8 mouse cellular contexts compared by ENCODE assay signal in genomic region chr1:72254545-72255061, GRCm38 (mm10). TPM values are rescaled to one million over a fixed set of nuclear protein-coding genes. Genes with fewer than 3 reads are reported as not detected.
DNase-seq lines count a peak whose midpoint lies in the region; ATAC-seq and TF ChIP-seq lines count a peak whose summit lies in the region.

No protein-coding gene starts in this region.

- peak; percentile 76 for DNase-seq in G1E (ENCODE audit: low spot score)
- peak; percentile 86 to 89 for DNase-seq in cerebellum, adult 18-20 months
- peak; percentile 94 for DNase-seq in forebrain, postnatal 0 days
- DNase-seq in layer of hippocampus, adult 9-10 months (ENCODE audit: low spot score) = peak; percentile 49
- DNase-seq in ovary, postnatal 10 days (ENCODE audit: low spot score) = peak; percentile 70
- peak; percentile 73 to 84 for DNase-seq in thymus, postnatal 10 days (ENCODE audit: low spot score in 2 of 2)

- peak overlapping the region; percentile 59 for H3K4me2 ChIP-seq in forebrain, postnatal 0 days (ENCODE audit: low read depth)
- peak overlapping the region; percentile 73 for H3K4me2 ChIP-seq in lung, embryonic 16.5 days (ENCODE audit: low read depth, low read length)

- 4% methylated on average over 35 of the region's 35 CpGs for WGBS in forebrain, postnatal 0 days
- 0% methylated on average over 35 of the region's 35 CpGs for WGBS in lung, embryonic 16.5 days

- peak overlapping the region; percentile 85 for H3K27ac ChIP-seq in forebrain, postnatal 0 days (ENCODE audit: low read depth, low read length)
- H3K27ac ChIP-seq in lung, embryonic 16.5 days (ENCODE audit: low read length) = peak overlapping the region; percentile 82

- no peaks in the 10 kb centered on the region for H3K27me3 ChIP-seq in G1E (ENCODE audit: insufficient read depth, low read length)
- H3K27me3 ChIP-seq in forebrain, postnatal 0 days (ENCODE audit: insufficient read depth, low read length) = no peaks in the 10 kb centered on the region
- H3K27me3 ChIP-seq in lung, embryonic 16.5 days (ENCODE audit: control insufficient read depth, insufficient read depth, low read depth, low read length) = no peaks in the 10 kb centered on the region

- peaks cover 6% of the 10 kb centered on the region for H3K36me3 ChIP-seq in G1E (replicated peaks)
- no peaks in the 10 kb centered on the region for H3K36me3 ChIP-seq in forebrain, postnatal 0 days (ENCODE audit: insufficient read depth)
- H3K36me3 ChIP-seq in lung, embryonic 16.5 days (ENCODE audit: control insufficient read depth, insufficient read depth, low read length) = no peaks in the 10 kb centered on the region

- H3K9me3 ChIP-seq in G1E (replicated peaks) = no peaks in the 10 kb centered on the region
- no peaks in the 10 kb centered on the region for H3K9me3 ChIP-seq in forebrain, postnatal 0 days (ENCODE audit: low read length)
- no peaks in the 10 kb centered on the region for H3K9me3 ChIP-seq in lung, embryonic 16.5 days (ENCODE audit: control insufficient read depth, low read length)

- TF ChIP-seq CTCF in G1E (IDR thresholded peaks at IDR 0.05; ENCODE audit: low read depth, low read length) = no peak
- peak; percentile 45; the same call in 1 of the 2 replicates for TF ChIP-seq CTCF in forebrain, postnatal 0 days (IDR thresholded peaks at IDR 0.05; ENCODE audit: low read depth)

- H3K4me1 ChIP-seq in G1E (ENCODE audit: insufficient read depth, low read depth, low read length) = peaks cover 33% of the 10 kb centered on the region
- H3K4me1 ChIP-seq in forebrain, postnatal 0 days (ENCODE audit: insufficient read depth) = peaks cover 9% of the 10 kb centered on the region; the same call in 1 of the 2 replicates
- peaks cover 11% of the 10 kb centered on the region for H3K4me1 ChIP-seq in lung, embryonic 16.5 days (replicated peaks; ENCODE audit: control insufficient read depth, insufficient read depth, low read length)

- H3K4me3 ChIP-seq in G1E (ENCODE audit: low read depth, low read length) = peak overlapping the region; percentile 68
- peak overlapping the region; percentile 40 for H3K4me3 ChIP-seq in forebrain, postnatal 0 days (ENCODE audit: low read depth, low read length)
- peak overlapping the region; percentile 56 for H3K4me3 ChIP-seq in lung, embryonic 16.5 days (ENCODE audit: low read length)

- H3K9ac ChIP-seq in forebrain, postnatal 0 days = peak overlapping the region; percentile 67
- H3K9ac ChIP-seq in lung, embryonic 16.5 days (ENCODE audit: low read length) = peak overlapping the region; percentile 65

- peak; percentile 41 for ATAC-seq in G1E (ENCODE audit: extremely low read depth, insufficient number of reproducible peaks, low FRiP score, poor library complexity, severe bottlenecking)
- peak; percentile 90 for ATAC-seq in forebrain, postnatal 0 days
- peak; percentile 80 to 86 for ATAC-seq in hematopoietic stem cell, adult 5-6 weeks (replicated peaks in 1 of 2; ENCODE audit: insufficient read depth in 1 of 2, low FRiP score in 2 of 2, low TSS enrichment in 1 of 2, low read depth in 1 of 2, poor library complexity in 2 of 2, severe bottlenecking in 2 of 2)
- peak; percentile 92 for ATAC-seq in lung, embryonic 16.5 days (ENCODE audit: low read depth)

RNA-seq across cellular contexts. Expression of gene Pecr, which starts 29.5 kb away (rescaled TPM):
- total RNA-seq in G1E (2014; fragmentation: Nextera tagmentation) = 15.6 and 24.0 TPM in 2 replicates
- total RNA-seq in G1E (2017) = 10.6 and 13.1 TPM in 2 replicates
- polyA plus RNA-seq in G1E (2012) = 4.7 and 5.4 TPM in 2 replicates
- 4.6 and 7.5 TPM in 2 replicates for total RNA-seq in forebrain, postnatal 0 days (2014; rRNA removed)
- polyA plus RNA-seq in forebrain, postnatal 0 days (2015; fragmentation: Nextera tagmentation; extraction: Ambion mirVana) = 8.0 and 11.9 TPM in 2 replicates
- total RNA-seq in hematopoietic stem cell, adult 5-6 weeks (2017) = 10.5 and 10.9 TPM in 2 replicates
- polyA plus RNA-seq in lung, embryonic 16.5 days (2015; fragmentation: Nextera tagmentation; extraction: Ambion mirVana) = 20.3 and 20.7 TPM in 2 replicates

RNA-seq across cellular contexts. Expression of gene Tmem169, which starts 29.6 kb away (rescaled TPM):
- total RNA-seq in G1E (2014; fragmentation: Nextera tagmentation) = not detected in 2 replicates
- total RNA-seq in G1E (2017) = 0.12 and 0.33 TPM in 2 replicates
- polyA plus RNA-seq in G1E (2012) = not detected in 2 replicates
- 36.1 and 38.8 TPM in 2 replicates for total RNA-seq in forebrain, postnatal 0 days (2014; rRNA removed)
- polyA plus RNA-seq in forebrain, postnatal 0 days (2015; fragmentation: Nextera tagmentation; extraction: Ambion mirVana) = 22.7 and 35.2 TPM in 2 replicates
- not detected in 2 replicates for total RNA-seq in hematopoietic stem cell, adult 5-6 weeks (2017)
- polyA plus RNA-seq in lung, embryonic 16.5 days (2015; fragmentation: Nextera tagmentation; extraction: Ambion mirVana) = 0.87 and 1.3 TPM in 2 replicates

RNA-seq across cellular contexts. Expression of gene Mreg, which starts 42.5 kb away (rescaled TPM):
- total RNA-seq in G1E (2014; fragmentation: Nextera tagmentation) = not detected in 2 replicates
- total RNA-seq in G1E (2017) = 0.05 and 0.06 TPM in 2 replicates
- polyA plus RNA-seq in G1E (2012) = not detected in 2 replicates
- total RNA-seq in forebrain, postnatal 0 days (2014; rRNA removed) = 1.7 and 1.9 TPM in 2 replicates
- polyA plus RNA-seq in forebrain, postnatal 0 days (2015; fragmentation: Nextera tagmentation; extraction: Ambion mirVana) = 1.7 and 2.1 TPM in 2 replicates
- not detected in 2 replicates for total RNA-seq in hematopoietic stem cell, adult 5-6 weeks (2017)
- 2.7 and 3.3 TPM in 2 replicates for polyA plus RNA-seq in lung, embryonic 16.5 days (2015; fragmentation: Nextera tagmentation; extraction: Ambion mirVana)

RNA-seq across cellular contexts. Expression of gene Xrcc5, which starts 52.6 kb away (rescaled TPM):
- total RNA-seq in G1E (2014; fragmentation: Nextera tagmentation) (84.9 and 85.2 TPM in 2 replicates), G1E (2017) (77.2 and 89.5 TPM in 2 replicates)
- polyA plus RNA-seq in G1E (2012) = 2.9 and 3.4 TPM in 2 replicates
- total RNA-seq in forebrain, postnatal 0 days (2014; rRNA removed) = 10.3 and 12.7 TPM in 2 replicates
- polyA plus RNA-seq in forebrain, postnatal 0 days (2015; fragmentation: Nextera tagmentation; extraction: Ambion mirVana) = 11.9 and 12.8 TPM in 2 replicates
- total RNA-seq in hematopoietic stem cell, adult 5-6 weeks (2017) = 47.5 and 57.9 TPM in 2 replicates
- 29.7 and 30.3 TPM in 2 replicates for polyA plus RNA-seq in lung, embryonic 16.5 days (2015; fragmentation: Nextera tagmentation; extraction: Ambion mirVana)

Comparison
In these comparisons a context has a peak if more than half of its experiments do, and no peak if none do; other contexts are left out.
1. Peak in every context shown above with its lines: DNase-seq, ATAC-seq, H3K4me3 ChIP-seq and H3K27ac ChIP-seq.
2. ATAC-seq: peak in every context shown above with its lines; median percentile 92 in lung, embryonic 16.5 days; 90 in forebrain, postnatal 0 days; 83 in hematopoietic stem cell, adult 5-6 weeks; 41 in G1E.
3. RNA of gene Tmem169, which starts 29.6 kb away (total RNA-seq): 36.1 to 38.8 TPM in forebrain, postnatal 0 days; 0.12 to 0.33 TPM in G1E and not detected in hematopoietic stem cell, adult 5-6 weeks; every median in the first group is over 10 times any median in the second.